Mouse (Mus musculus) mouse embryonic stem cell (cell line): ENCODE results near the gene Sfr1.

Experiments used
- in situ Hi-C, 2 experiments: fragments of 300-500 bp; cut with MboI; formaldehyde crosslinking; loops; 1 replicate in 1 of 2; 3 replicates in 1 of 2; pipeline ENCODE4 v1.14.3; 2019 to 2020; ENCODE audit warnings: low sequenced_read_pairs in 2 of 2, low pct_unique_long_range_greater_than_20kb in 1 of 2, mixed read lengths in 1 of 2; ENCODE audit not compliant: unreplicated experiment in 1 of 2

The Sfr1 gene

GRCm38 (mm10) chr19:47731071-47731881 is at the start of gene Sfr1:
Sfr1 (plus strand) TSS chr19:47731682.
- in situ Hi-C loops: no loop called here

GRCm38 (mm10) chr19:47689592-47689991 is 41.9 kb upstream of the Sfr1 start:
- in situ Hi-C loops: no loop called here

- in situ Hi-C loops: no loop called here
Measured at GRCm38 (mm10) chr19:47691994-47692393, 39.5 kb upstream of the Sfr1 start, which contains the start of gene Col17a1. Col17a1 (minus strand) TSS chr19:47692094.

- in situ Hi-C loops: no loop called here
Measured at GRCm38 (mm10) chr19:47695725-47696124, 35.8 kb upstream of the Sfr1 start.

DNA sequence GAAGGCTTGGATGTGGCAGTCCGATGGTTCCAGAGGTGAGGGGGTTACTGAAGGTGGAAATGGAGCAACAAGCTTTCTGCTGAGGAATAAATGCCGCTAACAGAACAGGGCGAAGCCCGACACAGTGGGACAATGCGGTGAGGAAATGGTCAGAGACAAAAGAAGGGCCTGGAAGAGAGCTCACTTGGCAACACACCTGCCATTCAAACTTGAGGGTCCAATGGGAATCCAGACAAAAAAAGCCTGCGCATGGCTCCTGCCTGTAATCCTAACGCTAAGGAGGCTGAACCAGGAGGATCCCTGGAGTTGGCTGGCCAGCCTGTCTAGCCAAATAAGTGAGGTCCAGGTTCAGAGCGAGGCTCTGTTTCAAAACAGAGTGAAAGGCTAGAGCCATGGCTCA is 35.1 kb upstream of the Sfr1 start:
- in situ Hi-C loops: no loop called here

- in situ Hi-C loops: no loop called here
Measured at GRCm38 (mm10) chr19:47697067-47697466, 34.4 kb upstream of the Sfr1 start.

GRCm38 (mm10) chr19:47698266-47698665 is 33.2 kb upstream of the Sfr1 start:
- in situ Hi-C loops: no loop called here

- in situ Hi-C loops: no loop called here
Measured at GRCm38 (mm10) chr19:47699743-47700142, 31.7 kb upstream of the Sfr1 start.

- in situ Hi-C loops: no loop called here
Measured at GRCm38 (mm10) chr19:47700509-47700908, 31.0 kb upstream of the Sfr1 start.

- in situ Hi-C loops: no loop called here
Measured at GRCm38 (mm10) chr19:47705080-47705771, 26.3 kb upstream of the Sfr1 start.

GRCm38 (mm10) chr19:47705772-47706309 is 25.6 kb upstream of the Sfr1 start:
- in situ Hi-C loops: no loop called here

DNA sequence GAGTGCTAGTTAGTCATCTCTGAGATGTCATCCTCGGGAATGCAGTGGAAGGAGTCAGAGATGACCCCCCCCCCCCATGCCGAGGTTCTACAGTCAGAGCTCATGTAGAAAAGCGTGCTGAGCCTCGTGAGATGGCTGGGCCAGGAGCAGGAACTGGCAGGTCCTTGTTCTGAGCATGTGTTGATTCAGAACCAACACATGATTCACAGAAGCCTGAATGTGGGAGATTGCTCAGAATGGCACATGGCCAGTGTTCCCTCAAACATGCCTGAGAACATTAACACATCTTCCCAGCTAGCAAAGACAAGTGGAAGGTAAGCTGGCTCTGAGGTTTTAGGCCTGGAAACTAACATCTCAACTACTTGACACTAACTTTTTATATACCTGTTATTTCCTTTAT is 21.1 kb upstream of the Sfr1 start:
- in situ Hi-C loops: no loop called here

- in situ Hi-C loops: no loop called here
Measured at GRCm38 (mm10) chr19:47713457-47713856, 18.0 kb upstream of the Sfr1 start.

GRCm38 (mm10) chr19:47716144-47716543 is 15.3 kb upstream of the Sfr1 start:
- in situ Hi-C loops: no loop called here

DNA sequence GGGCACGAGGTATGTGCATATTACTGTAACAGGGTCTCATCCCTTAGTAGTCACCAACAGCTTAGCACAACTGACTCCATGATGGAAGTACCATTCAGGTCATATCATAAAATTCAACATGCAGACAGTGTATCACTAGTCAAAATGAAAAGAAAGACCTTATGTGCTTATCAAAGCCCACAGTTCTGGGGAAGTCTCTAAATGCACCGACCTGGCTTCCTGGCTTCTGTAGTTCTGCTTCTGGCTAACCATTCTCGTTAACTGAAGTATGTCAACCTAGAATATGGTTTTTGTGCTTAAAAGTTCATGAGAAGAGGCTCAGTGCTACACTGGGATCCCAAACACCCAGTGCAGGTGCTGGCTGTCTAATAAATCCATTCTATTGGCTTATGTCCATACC is 12.3 kb upstream of the Sfr1 start:
- in situ Hi-C loops: no loop called here

- in situ Hi-C loops: no loop called here
Measured at GRCm38 (mm10) chr19:47722471-47722870, 9.0 kb upstream of the Sfr1 start.

DNA sequence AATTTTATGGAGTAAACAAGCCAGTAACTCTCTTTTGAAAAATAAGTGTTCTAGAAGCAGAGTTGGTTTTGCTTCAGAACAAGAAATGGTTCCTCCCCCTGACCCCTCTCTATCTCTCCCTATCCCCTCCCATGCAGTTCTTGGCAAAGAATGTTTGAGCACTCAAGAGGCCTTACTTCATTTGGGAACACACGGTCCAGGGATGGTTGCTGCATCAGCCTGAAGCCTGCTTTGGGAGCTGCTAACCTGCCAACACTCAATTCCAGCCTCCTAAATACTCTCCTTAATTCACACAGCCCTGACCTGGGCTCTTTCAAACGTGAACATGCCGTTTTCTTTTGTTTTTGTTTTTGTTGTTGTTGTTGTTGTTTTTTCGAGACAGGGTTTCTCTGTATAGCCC is 6.6 kb upstream of the Sfr1 start:
- in situ Hi-C loops: no loop called here

- in situ Hi-C loops: no loop called here
Measured at GRCm38 (mm10) chr19:47725643-47726140, 5.8 kb upstream of the Sfr1 start.

- in situ Hi-C loops: no loop called here
Measured at GRCm38 (mm10) chr19:47730691-47731070, 801 bp upstream of the Sfr1 start.
